Mouse (Mus musculus) gastrocnemius, postnatal 14 days (tissue): ENCODE measurements around the gene Ptpn13. TPM values are rescaled to one million over a fixed set of nuclear protein-coding genes. Genes with fewer than 3 reads are reported as not detected.

Source experiments
- DNase-seq: peaks from one replicate; pipeline ENCODE4 v3.0.0; 2021; ENCODE audit warnings: mixed read lengths
- intact Hi-C: fragments of 180-260 bp; cut with DNase I; formaldehyde crosslinking; loops from one replicate; pipeline ENCODE4 v1.15.1; 2025; ENCODE audit warnings: low total_unique reads
- long read RNA-seq, 2 experiments: library from polyadenylated mRNA; stranded (forward); transcript quantifications; one replicate each; pipeline ENCODE4 v2.0.0; 2021
- total RNA-seq, 2 experiments: library from RNA; stranded (reverse); gene quantifications; 2 replicates each; pipeline ENCODE4 v1.2.3; 2021

Gene Ptpn13
- total RNA-seq, result 1 to 10 TPM; 5.4 to 6.0 TPM
- long read RNA-seq, experiment 1, partial matches to known transcripts, result 2 of 3 reads
- long read RNA-seq, experiment 1, other reads (novel, unspliced or antisense), result 1 of 3 reads
- long read RNA-seq, experiment 2, partial matches to known transcripts, result 0 of 1 reads
- long read RNA-seq, experiment 2, other reads (novel, unspliced or antisense), result 1 of 1 reads

GRCm38 (mm10) chr5:103424678-103425319 is at the start of gene Ptpn13:
Gene Ptpn13, plus strand, starts transcription at chr5:103425192.
- DNase-seq, result peak; percentile 94
- intact Hi-C loops, result no loop called here

GRCm38 (mm10) chr5:103375226-103375625 is 49.8 kb upstream of the Ptpn13 start:
- DNase-seq, result no peak
- intact Hi-C loops, result no loop called here

DNA sequence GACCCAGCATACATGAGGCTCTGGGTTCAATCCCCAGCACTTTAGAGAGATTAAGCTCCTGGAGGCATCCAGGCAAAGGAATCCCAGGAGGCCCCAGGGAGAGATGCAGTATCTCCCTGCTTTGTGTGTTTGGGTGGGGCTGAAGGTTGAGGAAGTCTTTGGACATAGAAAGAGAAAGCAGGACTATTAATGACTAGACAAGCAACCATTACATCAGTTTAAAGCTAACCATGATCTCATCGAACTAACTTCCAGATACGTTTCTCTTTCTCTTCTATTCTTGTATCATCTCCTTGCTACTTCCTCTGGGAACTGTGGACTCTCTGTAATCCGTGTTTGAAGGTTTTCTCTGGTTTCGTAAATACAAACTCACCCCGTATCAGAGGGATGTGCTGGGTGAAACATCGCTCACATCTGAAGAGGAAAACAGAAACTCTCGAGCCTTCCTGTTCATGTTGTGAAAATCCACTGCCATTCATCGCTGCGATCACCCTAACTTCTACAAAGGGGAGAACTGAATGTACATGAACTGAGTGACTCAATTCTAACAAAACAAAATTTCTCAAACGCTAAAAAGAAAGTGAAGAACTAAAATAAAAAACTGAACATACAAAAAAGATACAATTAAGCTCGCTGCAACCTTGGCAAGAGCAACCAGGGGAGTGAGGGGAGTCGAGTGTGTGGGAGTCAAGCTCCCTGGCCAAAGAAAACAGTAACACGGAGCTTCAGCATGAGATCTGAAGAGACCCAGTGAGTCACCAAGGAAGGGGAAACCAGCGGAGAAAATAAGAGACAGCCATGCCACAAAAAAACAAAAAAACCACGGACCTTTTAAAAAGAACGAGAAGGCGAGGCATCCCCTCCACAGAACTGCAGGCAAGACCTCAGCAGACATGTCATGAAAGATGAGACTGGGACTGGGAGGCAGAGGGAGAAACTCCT is 48.4 kb upstream of the Ptpn13 start:
- peak; percentile 10 for DNase-seq
- intact Hi-C loops, result no loop called here

- intact Hi-C loops, result no loop called here
- DNase-seq, result no peak
Measured at GRCm38 (mm10) chr5:103377493-103378130, 47.4 kb upstream of the Ptpn13 start.

DNA sequence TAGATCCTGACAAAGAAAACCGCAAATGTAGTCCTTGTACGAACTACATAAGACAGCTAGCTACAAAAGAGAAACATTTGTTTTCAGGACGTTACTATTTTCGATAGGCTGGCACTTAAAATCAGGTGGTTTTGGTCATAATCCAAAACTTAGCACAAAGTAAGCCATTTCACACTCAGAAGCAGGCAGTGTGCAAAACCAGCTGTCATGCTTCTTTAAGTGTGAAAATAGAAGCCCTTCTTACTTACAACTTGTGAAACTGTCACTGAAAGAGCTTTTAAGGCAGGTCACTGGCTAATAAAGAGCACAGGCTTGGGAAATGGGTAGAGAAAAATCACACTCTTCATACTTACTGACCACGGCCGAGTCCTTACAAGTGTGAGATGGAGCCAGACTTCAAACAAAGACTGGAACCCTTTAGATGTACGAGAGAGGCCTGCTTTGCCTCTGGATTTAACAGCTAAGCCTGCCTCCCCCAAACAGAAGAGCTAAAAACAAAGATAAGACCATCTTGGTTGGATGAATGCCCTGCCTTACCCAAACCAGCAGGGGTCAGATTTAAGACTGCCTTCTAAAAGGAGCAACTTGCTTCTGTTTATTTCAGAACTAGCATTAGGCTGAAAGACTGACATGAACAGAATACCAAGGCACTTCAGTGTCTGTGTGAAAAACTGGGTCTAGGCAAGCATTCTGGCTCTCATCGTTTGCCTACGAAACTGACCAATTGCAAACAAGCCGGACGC is 44.0 kb upstream of the Ptpn13 start:
- intact Hi-C loops, result no loop called here
- no peak for DNase-seq

GRCm38 (mm10) chr5:103382951-103383350 is 42.0 kb upstream of the Ptpn13 start:
- DNase-seq, result no peak
- intact Hi-C loops, result no loop called here

GRCm38 (mm10) chr5:103384021-103384420 is 41.0 kb upstream of the Ptpn13 start:
- intact Hi-C loops, result no loop called here
- no peak for DNase-seq

- intact Hi-C loops, result no loop called here
- DNase-seq, result peak; percentile 69
Measured at GRCm38 (mm10) chr5:103387540-103388026, 37.4 kb upstream of the Ptpn13 start.

GRCm38 (mm10) chr5:103389415-103389814 is 35.6 kb upstream of the Ptpn13 start:
- no peak for DNase-seq
- intact Hi-C loops, result no loop called here

GRCm38 (mm10) chr5:103393220-103393619 is 31.8 kb upstream of the Ptpn13 start:
- intact Hi-C loops, result no loop called here

GRCm38 (mm10) chr5:103393752-103394151 is 31.2 kb upstream of the Ptpn13 start:
- intact Hi-C loops, result no loop called here
- no peak for DNase-seq

More at GRCm38 (mm10) chr5:103393220-103393619, 31.8 kb upstream of the Ptpn13 start:
- DNase-seq, result no peak

DNA sequence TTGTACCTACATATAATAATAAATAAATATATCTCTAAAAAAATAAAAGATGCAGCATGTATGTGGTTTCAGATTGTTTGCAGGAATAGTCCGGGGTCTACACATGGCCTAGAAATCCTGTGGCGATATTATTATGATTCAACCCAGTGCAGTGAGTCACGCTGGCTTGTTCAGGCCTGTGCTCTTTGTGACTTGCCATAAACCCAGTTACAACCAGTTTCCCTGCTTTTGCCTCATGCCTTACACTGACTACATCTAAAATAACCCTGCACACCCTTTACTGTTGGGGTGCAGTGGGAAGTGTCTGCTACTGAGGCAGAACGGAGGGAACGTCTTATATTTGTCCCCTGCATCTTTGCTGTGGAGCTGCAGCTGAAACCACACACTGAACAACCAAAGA is 29.3 kb upstream of the Ptpn13 start:
- intact Hi-C loops, result no loop called here
- no peak for DNase-seq

- DNase-seq, result no peak
- intact Hi-C loops, result no loop called here
Measured at GRCm38 (mm10) chr5:103397429-103397828, 27.6 kb upstream of the Ptpn13 start.

DNA sequence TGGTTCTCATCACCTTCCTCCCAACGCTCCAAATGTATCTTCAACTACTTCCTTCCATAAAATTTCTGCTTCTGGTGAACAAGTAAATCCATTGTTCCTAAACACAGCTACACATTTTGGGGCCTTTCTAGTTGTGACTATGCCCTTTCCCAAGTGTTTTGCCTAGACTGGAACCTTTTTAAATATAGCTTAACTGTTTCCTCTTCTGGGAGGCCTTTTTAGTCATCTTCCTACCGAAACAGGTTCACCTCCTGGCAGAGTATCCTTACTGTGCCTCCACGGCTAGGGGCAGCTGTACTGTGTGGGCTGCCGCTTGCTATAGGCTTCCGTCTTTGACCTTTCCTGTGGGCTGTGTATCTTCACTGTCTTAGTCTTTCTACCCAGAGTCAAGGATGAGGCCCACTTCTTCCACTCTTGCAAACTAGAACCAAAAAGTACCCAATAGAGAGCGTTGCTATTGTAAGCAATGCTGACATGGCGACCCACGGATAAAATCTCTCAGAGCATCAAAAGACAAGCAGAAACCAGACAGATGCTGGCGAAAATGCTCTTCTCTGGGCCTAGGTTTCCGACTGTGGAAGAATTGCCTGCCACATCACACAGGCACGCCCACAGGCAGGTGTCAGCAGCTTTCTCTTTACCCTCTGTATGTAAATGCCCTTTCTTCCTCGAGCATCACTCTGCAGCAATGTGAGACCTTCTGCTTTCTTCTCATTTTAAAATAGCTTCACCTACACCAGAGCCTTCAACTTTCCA is 20.6 kb upstream of the Ptpn13 start:
- no peak for DNase-seq
- intact Hi-C loops, result no loop called here

DNA sequence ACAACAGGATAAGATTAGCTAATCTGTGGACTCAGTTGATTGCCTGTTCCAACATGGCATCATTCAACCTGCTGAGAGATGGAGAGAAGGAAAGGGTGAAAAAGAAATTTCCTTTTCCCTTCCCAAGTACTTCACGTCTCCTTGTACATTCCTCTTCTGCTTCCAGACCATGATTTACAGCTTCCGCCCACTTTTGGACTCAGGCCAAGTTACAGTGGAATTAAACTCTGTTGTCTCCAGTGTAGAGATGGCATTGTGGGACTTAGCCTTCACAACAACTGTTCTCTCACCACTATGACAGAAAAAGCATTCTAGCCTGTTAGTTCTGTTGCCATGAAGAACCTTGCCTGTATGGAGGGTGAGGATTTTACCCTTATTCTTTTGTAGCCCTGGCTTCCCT is 19.1 kb upstream of the Ptpn13 start:
- DNase-seq, result no peak
- intact Hi-C loops, result no loop called here

DNA sequence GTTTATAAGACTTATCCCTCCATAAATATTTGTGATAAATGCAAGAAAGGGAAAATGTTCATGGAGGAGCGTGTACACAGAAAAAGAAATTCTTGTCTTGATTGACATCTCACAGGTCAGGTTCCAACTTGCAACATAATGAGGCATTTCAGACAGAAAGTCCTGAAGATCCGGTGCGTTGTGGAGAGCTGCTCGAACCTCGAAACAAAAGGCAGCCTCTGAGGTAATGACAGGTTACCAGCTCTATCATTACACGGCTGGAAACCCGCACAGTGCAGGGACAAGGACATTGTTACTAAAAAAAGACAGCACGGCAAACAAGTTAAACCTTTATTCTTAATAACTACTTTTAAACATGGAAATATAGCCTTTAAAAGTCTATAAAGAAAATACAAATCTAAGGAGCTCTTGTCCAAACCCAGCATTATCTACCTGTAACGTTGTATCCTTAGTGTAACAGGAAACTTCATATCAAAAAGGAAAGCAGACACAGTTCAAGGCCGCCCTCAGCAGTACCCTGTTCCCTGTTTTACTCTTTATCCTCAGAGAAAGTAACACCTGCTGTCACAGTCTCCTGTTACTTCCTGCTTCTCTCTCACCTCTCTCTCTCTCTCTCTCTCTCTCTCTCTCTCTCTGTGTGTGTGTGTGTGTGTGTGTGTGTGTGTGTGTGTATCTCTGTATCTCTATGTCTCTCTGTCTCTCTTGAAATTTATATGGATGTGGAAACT is 12.8 kb upstream of the Ptpn13 start:
- intact Hi-C loops, result no loop called here
- DNase-seq, result no peak

DNA sequence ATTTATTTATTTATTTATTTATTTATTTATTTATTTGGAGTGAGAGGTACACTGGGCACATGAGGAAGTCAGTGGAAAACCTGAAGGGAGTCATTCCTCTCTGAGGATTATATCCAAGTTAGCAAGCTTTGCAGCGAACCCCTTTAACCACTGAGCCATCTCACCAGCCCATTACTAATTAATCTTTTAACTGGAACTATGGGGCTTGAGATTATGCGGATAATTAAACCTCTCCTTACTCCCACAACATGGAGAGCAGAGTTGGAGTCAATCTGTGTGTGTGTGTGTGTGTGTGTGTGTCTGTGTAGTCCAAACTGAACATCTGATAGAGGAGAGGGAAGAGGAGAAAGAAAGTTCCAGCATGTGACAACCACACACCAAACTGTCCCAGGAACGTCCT is 10.4 kb upstream of the Ptpn13 start:
- DNase-seq, result no peak
- intact Hi-C loops, result no loop called here

DNA sequence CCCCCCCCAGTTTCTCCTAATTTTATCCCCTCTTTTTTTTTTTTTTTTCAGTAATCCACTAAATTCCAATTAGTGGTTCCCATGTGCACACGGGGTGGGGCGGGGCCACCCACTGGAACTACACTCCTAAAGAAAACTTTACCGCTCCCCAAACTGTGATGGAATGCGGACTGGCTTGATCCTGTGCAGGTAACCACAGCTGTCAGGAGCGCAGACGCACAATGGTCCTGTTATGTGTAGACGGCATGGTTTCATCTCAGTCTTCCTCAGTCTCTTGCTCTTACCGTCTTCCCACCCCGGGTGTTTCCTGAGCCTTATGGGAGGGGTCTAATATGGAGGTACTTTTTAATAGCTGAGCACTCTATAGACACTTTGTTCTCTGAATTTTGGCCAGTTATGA is 7.0 kb upstream of the Ptpn13 start:
- DNase-seq, result no peak
- intact Hi-C loops, result no loop called here
